Mouse (Mus musculus) lung, adult 2 months (tissue): ENCODE results near the gene Dnajc5g. TPM values are rescaled to one million over a fixed set of nuclear protein-coding genes. Genes with fewer than 3 reads are reported as not detected.

Experiments used
- DNase-seq: peaks from one replicate; pipeline ENCODE4 v3.0.0; 2022
- H3K4me1 ChIP-seq: fragments of 200-500 bp; 2 replicates; pipeline ENCODE4 v1.6.1; 2011; ENCODE audit warnings: low read length; ENCODE audit not compliant: control insufficient read depth, insufficient read depth
- H3K4me3 ChIP-seq: fragments of 200-500 bp; replicated peaks from 2 replicates; pipeline ENCODE3; 2011; ENCODE audit warnings: low read depth, mild to moderate bottlenecking, control low read depth, low read length; ENCODE audit errors: extremely low read depth
- CTCF ChIP-seq: fragments of 200-500 bp; IDR thresholded peaks from 2 replicates; pipeline ENCODE4 v1.5.1; 2011; ENCODE audit warnings: mild to moderate bottlenecking, low read length, control low read depth; ENCODE audit not compliant: insufficient read depth
- POLR2A ChIP-seq: fragments of 200-500 bp; IDR thresholded peaks from 2 replicates; pipeline ENCODE4 v1.6.1; 2011; ENCODE audit warnings: low read depth, mild to moderate bottlenecking, control low read depth, low read length, borderline replicate concordance; ENCODE audit errors: extremely low read depth
- WGBS: fragments of 180-500 bp; shearing (Covaris S2); methylation state at CpG from one replicate; pipeline ENCODE4 v1.1.7; 2018; 5-methylcytosine and 5-hydroxymethylcytosine counted together
- polyA plus RNA-seq: library from polyadenylated mRNA; depleted of rRNA; stranded (reverse); fragments of >200 nt; gene quantifications from 2 replicates; pipeline ENCODE4 v1.2.3, GENCODE M21; 2012

Dnajc5g gene
- polyA plus RNA-seq, 1 experiment: not detected

GRCm38 (mm10) chr5:31082935-31083625 lies 23.0 kb upstream of the Dnajc5g start:
- 23% methylated on average over 12 of the region's 12 CpGs for WGBS
- DNase-seq: peak; percentile 15
- Histone ChIP-seq H3K4me1 (no peaks in the 10 kb centered on the region), H3K4me3 (no peak overlapping the region)
- no peak for TF ChIP-seq CTCF
- TF ChIP-seq POLR2A: no peak

- Histone ChIP-seq H3K4me3 (no peak overlapping the region), H3K4me1 (no peaks in the 10 kb centered on the region)
- no peak for DNase-seq
- TF ChIP-seq CTCF: no peak
- TF ChIP-seq POLR2A: no peak
- WGBS: 37% methylated on average over 8 of the region's 8 CpGs
These were observed 22.1 kb upstream of the Dnajc5g start for GRCm38 (mm10) chr5:31083949-31084348.

- 28% methylated on average over 7 of the region's 7 CpGs for WGBS
- Histone ChIP-seq H3K4me1 (no peaks in the 10 kb centered on the region), H3K4me3 (no peak overlapping the region)
- no peak for DNase-seq
- TF ChIP-seq CTCF: no peak
- TF ChIP-seq POLR2A: no peak
These were observed 19.5 kb upstream of the Dnajc5g start for GRCm38 (mm10) chr5:31086606-31087005.

- H3K4me1 ChIP-seq: no peaks in the 10 kb centered on the region
- DNase-seq: no peak
- H3K4me3 ChIP-seq: no peak overlapping the region
- WGBS: 60% methylated on average over 2 of the region's 2 CpGs
- TF ChIP-seq POLR2A (no peak), CTCF (no peak)
These were observed 19.0 kb upstream of the Dnajc5g start for GRCm38 (mm10) chr5:31087131-31087530.

GRCm38 (mm10) chr5:31092231-31092975 lies 13.7 kb upstream of the Dnajc5g start:
- no peak for TF ChIP-seq CTCF
- no peak for TF ChIP-seq POLR2A
- WGBS: 5% methylated on average over 43 of the region's 53 CpGs
- Histone ChIP-seq H3K4me1 (peaks cover 4% of the 10 kb centered on the region; the same call in 1 of the 2 replicates), H3K4me3 (no peak overlapping the region)
- no peak for DNase-seq

- WGBS: 2% methylated on average over 53 of the region's 54 CpGs
- peak; percentile 31 for DNase-seq
- Histone ChIP-seq H3K4me3 (no peak overlapping the region), H3K4me1 (peaks cover 4% of the 10 kb centered on the region; the same call in 1 of the 2 replicates)
- TF ChIP-seq POLR2A (no peak), CTCF (no peak)
These were observed 12.7 kb upstream of the Dnajc5g start for GRCm38 (mm10) chr5:31093151-31094041.

GRCm38 (mm10) chr5:31094100-31094798 lies 11.8 kb upstream of the Dnajc5g start:
- TF ChIP-seq CTCF: no peak
- TF ChIP-seq POLR2A: no peak
- peaks cover 4% of the 10 kb centered on the region; the same call in 1 of the 2 replicates for H3K4me1 ChIP-seq
- H3K4me3 ChIP-seq: no peak overlapping the region
- 2% methylated on average over 29 of the region's 29 CpGs for WGBS
- DNase-seq: no peak

GRCm38 (mm10) chr5:31094799-31095691 lies 11.0 kb upstream of the Dnajc5g start:
- TF ChIP-seq POLR2A (no peak), CTCF (no peak)
- Histone ChIP-seq H3K4me1 (peaks cover 4% of the 10 kb centered on the region; the same call in 1 of the 2 replicates), H3K4me3 (peak overlapping the region; percentile 15)
- WGBS: under 1% methylated on average over 59 of the region's 59 CpGs
- peak; percentile 59 for DNase-seq
